ENCODE assay signal across 9 mouse cellular contexts in genomic region chr9:31176379-31177130, GRCm38 (mm10). TPM values are rescaled to one million over a fixed set of nuclear protein-coding genes. Genes with fewer than 3 reads are reported as not detected.
A peak's percentile ranks its signal among the peaks of the same experiment; 100 is the strongest.
DNase-seq lines count a peak whose midpoint lies in the region; ATAC-seq and TF ChIP-seq lines count a peak whose summit lies in the region.
"Had no signal": no experiment of that assay in that cellular context is flagged by ENCODE, and none has a peak within 500 bp of the region (broad histone marks: within the 10 kb centered on the region; RNA-seq: fewer than 3 reads in every experiment).

No protein-coding gene starts in this region.

- ATAC-seq in forebrain, embryonic 13.5 days = peak; percentile 92
- ATAC-seq in hindbrain, embryonic 14.5 days (ENCODE audit: low FRiP score) = peak; percentile 70; the same call in 1 of the 2 replicates

- no peaks in the 10 kb centered on the region for H3K27me3 ChIP-seq in forebrain, embryonic 13.5 days
- no peaks in the 10 kb centered on the region for H3K27me3 ChIP-seq in forebrain, embryonic 10.5 days (ENCODE audit: poor library complexity, severe bottlenecking)
- no peaks in the 10 kb centered on the region for H3K27me3 ChIP-seq in hindbrain, embryonic 14.5 days (ENCODE audit: control insufficient read depth, insufficient read depth, low read length)
- H3K27me3 ChIP-seq: limb, embryonic 12.5 days had no signal

- no peak overlapping the region for H3K4me3 ChIP-seq in forebrain, embryonic 13.5 days
- H3K4me3 ChIP-seq in forebrain, embryonic 10.5 days = no peak overlapping the region
- H3K4me3 ChIP-seq in gastrocnemius, adult 2 months = no peak overlapping the region
- H3K4me3 ChIP-seq in hindbrain, embryonic 14.5 days (replicated peaks; ENCODE audit: low read length) = no peak overlapping the region
- no peak overlapping the region for H3K4me3 ChIP-seq in olfactory bulb, adult 2 months (ENCODE audit: insufficient read depth, low read depth, low read length)
- H3K4me3 ChIP-seq: limb, embryonic 12.5 days had no signal

- no peak for TF ChIP-seq POLR2A in olfactory bulb, adult 2 months (IDR thresholded peaks at IDR 0.05; ENCODE audit: insufficient read depth, low read depth, low read length)

- WGBS in forebrain, embryonic 13.5 days = 65% methylated on average over 8 of the region's 8 CpGs
- WGBS in forebrain, embryonic 10.5 days = 94% methylated on average over 8 of the region's 8 CpGs
- whole genome bisulfite sequencing in hindbrain, embryonic 14.5 days = 70% methylated on average over 8 of the region's 8 CpGs
- 14% methylated on average over 8 of the region's 8 CpGs for WGBS in olfactory bulb, adult 2 months

- no peak for DNase-seq in forebrain, embryonic 10.5 days (ENCODE audit: extremely low spot score, low spot score)
- peak; percentile 75 for DNase-seq in cerebellum, adult 11 months
- DNase-seq in gastrocnemius, adult 2 months = peak; percentile 88
- peak; percentile 50 for DNase-seq in hindbrain, embryonic 14.5 days (ENCODE audit: low spot score)
- peak; percentile 87 to 88 for DNase-seq in left cerebral cortex, adult 18-20 months (ENCODE audit: low spot score in 2 of 2)
- peak; percentile 95 for DNase-seq in urinary bladder, postnatal 14 days (ENCODE audit: low spot score)

- H3K4me2 ChIP-seq in forebrain, embryonic 13.5 days = 0 out of 2 replicates have a peak overlapping the region, but pooled peaks have one; percentile 3
- no peak overlapping the region for H3K4me2 ChIP-seq in hindbrain, embryonic 14.5 days (replicated peaks)
- H3K4me2 ChIP-seq: limb, embryonic 12.5 days had no signal

- H3K36me3 ChIP-seq in forebrain, embryonic 13.5 days (ENCODE audit: poor library complexity, severe bottlenecking) = peaks cover 14% of the 10 kb centered on the region; the same call in 1 of the 2 replicates
- H3K36me3 ChIP-seq in forebrain, embryonic 10.5 days (replicated peaks) = peaks cover 58% of the 10 kb centered on the region
- peaks cover 10% of the 10 kb centered on the region for H3K36me3 ChIP-seq in hindbrain, embryonic 14.5 days (replicated peaks; ENCODE audit: control insufficient read depth, insufficient read depth)

- H3K9me3 ChIP-seq in forebrain, embryonic 13.5 days (replicated peaks) = no peaks in the 10 kb centered on the region
- no peaks in the 10 kb centered on the region for H3K9me3 ChIP-seq in forebrain, embryonic 10.5 days
- no peaks in the 10 kb centered on the region for H3K9me3 ChIP-seq in hindbrain, embryonic 14.5 days (ENCODE audit: control insufficient read depth, low read length)
- H3K9me3 ChIP-seq: limb, embryonic 12.5 days had no signal

- TF ChIP-seq CTCF in gastrocnemius, adult 2 months (IDR thresholded peaks at IDR 0.05) = no peak
- TF ChIP-seq CTCF in olfactory bulb, adult 2 months (IDR thresholded peaks at IDR 0.05; ENCODE audit: insufficient read depth, low read depth, low read length) = no peak

- peak overlapping the region; percentile 77 for H3K27ac ChIP-seq in forebrain, embryonic 13.5 days
- H3K27ac ChIP-seq in forebrain, embryonic 10.5 days = no peak overlapping the region
- H3K27ac ChIP-seq in gastrocnemius, adult 2 months = peak overlapping the region; percentile 69
- H3K27ac ChIP-seq in hindbrain, embryonic 14.5 days = peak overlapping the region; percentile 14; the same call in 1 of the 2 replicates
- H3K27ac ChIP-seq in olfactory bulb, adult 2 months (ENCODE audit: insufficient read depth, low read depth, low read length) = peak overlapping the region; percentile 79
- H3K27ac ChIP-seq: limb, embryonic 12.5 days had no signal

- no peak overlapping the region for H3K9ac ChIP-seq in forebrain, embryonic 13.5 days
- H3K9ac ChIP-seq in hindbrain, embryonic 14.5 days = no peak overlapping the region
- H3K9ac ChIP-seq: limb, embryonic 12.5 days had no signal

- intact Hi-C loops in gastrocnemius, adult 2 months (cut with DNase I) = no loop called here

- H3K4me1 ChIP-seq in forebrain, embryonic 13.5 days = peaks cover 40% of the 10 kb centered on the region
- H3K4me1 ChIP-seq in forebrain, embryonic 10.5 days = peaks cover 3% of the 10 kb centered on the region; the same call in 1 of the 2 replicates
- peaks cover 19% of the 10 kb centered on the region; the same call in 1 of the 2 replicates for H3K4me1 ChIP-seq in hindbrain, embryonic 14.5 days (replicated peaks; ENCODE audit: control insufficient read depth, insufficient read depth, low read length)
- H3K4me1 ChIP-seq in olfactory bulb, adult 2 months (ENCODE audit: control insufficient read depth, insufficient read depth, low read length) = peaks cover 17% of the 10 kb centered on the region

RNA-seq across cellular contexts. Expression of gene Aplp2, which starts 35.1 kb away (rescaled TPM):
- polyA plus RNA-seq in forebrain, embryonic 13.5 days (2015; fragmentation: Nextera tagmentation; extraction: Ambion mirVana) = 181 and 195 TPM in 2 replicates
- polyA plus RNA-seq in forebrain, embryonic 10.5 days (2016; fragmentation: Nextera tagmentation; extraction: Ambion mirVana) = 206 and 216 TPM in 2 replicates
- total RNA-seq in gastrocnemius, adult 2 months (2021) = 100 to 1,000 TPM; 105 to 114 TPM
- 398 and 452 TPM in 2 replicates for polyA plus RNA-seq in hindbrain, embryonic 14.5 days (2014; fragmentation: Nextera tagmentation; extraction: Ambion mirVana)
- 100 to 1,000 TPM; 590 to 591 TPM for total RNA-seq in left cerebral cortex, adult 18-20 months (2021)
- polyA plus RNA-seq in olfactory bulb, adult 2 months (2012; ENCODE audit: insufficient read depth, insufficient read length, low replicate concordance, missing spikeins) = 531 TPM in 1 of 2 replicates, not detected in the other

RNA-seq across cellular contexts. Expression of gene St14, which starts 44.9 kb away (rescaled TPM):
- 0.09 and 0.21 TPM in 2 replicates for polyA plus RNA-seq in forebrain, embryonic 13.5 days (2015; fragmentation: Nextera tagmentation; extraction: Ambion mirVana)
- 4.3 and 6.2 TPM in 2 replicates for polyA plus RNA-seq in forebrain, embryonic 10.5 days (2016; fragmentation: Nextera tagmentation; extraction: Ambion mirVana)
- under 1 TPM in 1 of 2 experiments, not detected in 1; 0.08 TPM for total RNA-seq in gastrocnemius, adult 2 months (2021)
- 0.37 and 0.43 TPM in 2 replicates for polyA plus RNA-seq in hindbrain, embryonic 14.5 days (2014; fragmentation: Nextera tagmentation; extraction: Ambion mirVana)
- total RNA-seq in left cerebral cortex, adult 18-20 months (2021) = 1 to 10 TPM; 1.1 to 1.2 TPM
- polyA plus RNA-seq in olfactory bulb, adult 2 months (2012; ENCODE audit: insufficient read depth, insufficient read length, low replicate concordance, missing spikeins) = not detected in 2 replicates
